Mouse (Mus musculus): Measurements from ENCODE around the gene Ttbk2. TPM values are rescaled to one million over a fixed set of nuclear protein-coding genes. Genes with fewer than 3 reads are reported as not detected.

The Ttbk2 gene
- total and polyA plus RNA-seq, 2 experiments, result 0.61 to 3.0 TPM

DNA sequence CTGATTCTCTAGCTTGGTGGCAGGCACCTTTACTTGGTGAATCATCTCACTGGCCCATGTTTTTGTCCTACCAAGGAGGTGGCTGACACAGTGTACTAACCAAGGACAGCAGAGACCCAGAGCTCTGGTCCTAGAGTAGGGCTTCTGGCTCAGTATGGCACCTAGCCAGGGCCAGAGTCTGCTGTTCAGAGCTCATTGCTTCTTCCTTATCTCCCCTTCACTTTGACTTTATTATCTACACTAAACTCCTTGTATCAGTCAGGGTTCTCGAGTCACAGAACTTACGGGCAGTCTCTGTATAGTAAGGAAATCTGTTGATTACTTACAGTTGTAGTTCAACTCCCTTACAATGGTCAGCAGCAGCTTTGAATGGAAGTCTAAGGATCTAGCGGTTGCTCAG lies 139.5 kb downstream of the Ttbk2 start:
- 76% methylated on average over 3 of the region's 3 CpGs for WGBS
- TF ChIP-seq POLR2A (IDR thresholded peaks at IDR 0.05; ENCODE audit: extremely low read depth, insufficient read depth, low read length) (no peak), CTCF (IDR thresholded peaks at IDR 0.05; ENCODE audit: low read depth, low read length) (no peak)
- Histone ChIP-seq H3K4me1 (ENCODE audit: control insufficient read depth, insufficient read depth, low read length) (no peaks in the 10 kb centered on the region), H3K27me3 (ENCODE audit: control insufficient read depth, insufficient read depth, low read length) (no peaks in the 10 kb centered on the region), H3K36me3 (ENCODE audit: control insufficient read depth, insufficient read depth, low read length) (peaks cover under 1% of the 10 kb centered on the region), H3K79me2 (ENCODE audit: control insufficient read depth, insufficient read depth, low read length) (no peaks in the 10 kb centered on the region), H3K4me3 (ENCODE audit: insufficient read depth, low read depth, low read length) (no peak overlapping the region), H3K9ac (ENCODE audit: low read depth, low read length) (no peak overlapping the region), H3K27ac (replicated peaks; ENCODE audit: insufficient read depth, low read depth, low read length) (no peak overlapping the region)
- DNase-seq (ENCODE audit: extremely low read depth, low read depth, low spot score), result no peak

DNA sequence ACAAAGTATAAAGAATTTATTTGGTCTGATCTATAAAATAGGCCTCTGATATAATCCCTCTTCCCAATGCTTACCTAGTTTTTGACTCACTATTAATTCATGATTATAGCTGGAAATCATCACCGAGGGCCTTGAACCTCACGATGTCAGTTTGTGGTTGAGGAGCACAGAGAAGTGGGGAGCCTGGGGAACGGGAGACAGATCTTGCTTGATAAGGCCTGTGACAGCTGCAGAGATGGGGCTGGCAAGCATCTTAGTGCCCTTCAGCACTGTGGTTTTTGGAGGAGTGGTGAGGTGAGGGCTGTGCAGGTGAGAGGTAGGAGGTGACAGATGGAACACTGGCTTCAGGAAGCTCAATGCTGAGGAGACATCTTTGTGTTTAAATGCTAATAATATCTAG lies 140.2 kb downstream of the Ttbk2 start:
- Histone ChIP-seq H3K27ac (replicated peaks; ENCODE audit: insufficient read depth, low read depth, low read length) (no peak overlapping the region), H3K4me1 (ENCODE audit: control insufficient read depth, insufficient read depth, low read length) (no peaks in the 10 kb centered on the region), H3K9ac (ENCODE audit: low read depth, low read length) (no peak overlapping the region), H3K36me3 (ENCODE audit: control insufficient read depth, insufficient read depth, low read length) (no peaks in the 10 kb centered on the region; the same call in 1 of the 2 replicates), H3K79me2 (ENCODE audit: control insufficient read depth, insufficient read depth, low read length) (no peaks in the 10 kb centered on the region), H3K27me3 (ENCODE audit: control insufficient read depth, insufficient read depth, low read length) (no peaks in the 10 kb centered on the region), H3K4me3 (ENCODE audit: insufficient read depth, low read depth, low read length) (no peak overlapping the region)
- no peak for DNase-seq (ENCODE audit: extremely low read depth, low read depth, low spot score)
- TF ChIP-seq CTCF (IDR thresholded peaks at IDR 0.05; ENCODE audit: low read depth, low read length) (no peak), POLR2A (IDR thresholded peaks at IDR 0.05; ENCODE audit: extremely low read depth, insufficient read depth, low read length) (no peak)
- WGBS, result 92% methylated on average over 3 of the region's 3 CpGs

DNA sequence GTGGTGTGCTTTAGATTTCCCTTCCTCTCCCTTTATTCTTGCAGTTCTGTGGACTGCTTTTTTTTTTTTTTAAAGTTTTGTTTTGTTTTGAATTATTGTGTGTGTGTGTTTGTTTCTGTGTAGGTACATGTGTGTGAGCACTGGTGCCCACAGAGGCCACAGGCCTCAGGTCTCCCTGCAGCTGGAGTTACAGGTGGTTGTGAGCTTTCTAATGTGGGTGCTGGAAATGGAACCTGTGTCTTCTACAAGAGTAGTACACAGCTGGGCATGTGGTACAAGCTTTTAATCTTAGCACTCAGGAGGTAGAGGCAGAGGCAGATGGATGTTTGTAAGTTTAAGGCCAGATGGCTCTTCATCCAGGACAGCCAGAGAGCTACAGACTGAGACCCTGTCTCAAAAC lies 143.4 kb downstream of the Ttbk2 start:
- DNase-seq (ENCODE audit: extremely low read depth, low read depth, low spot score), result no peak
- no peak for TF ChIP-seq POLR2A (IDR thresholded peaks at IDR 0.05; ENCODE audit: extremely low read depth, insufficient read depth, low read length)
- Histone ChIP-seq H3K36me3 (ENCODE audit: control insufficient read depth, insufficient read depth, low read length) (no peaks in the 10 kb centered on the region), H3K79me2 (ENCODE audit: control insufficient read depth, insufficient read depth, low read length) (no peaks in the 10 kb centered on the region), H3K9ac (ENCODE audit: low read depth, low read length) (no peak overlapping the region), H3K27ac (replicated peaks; ENCODE audit: insufficient read depth, low read depth, low read length) (no peak overlapping the region), H3K4me3 (ENCODE audit: insufficient read depth, low read depth, low read length) (no peak overlapping the region), H3K4me1 (ENCODE audit: control insufficient read depth, insufficient read depth, low read length) (no peaks in the 10 kb centered on the region), H3K27me3 (ENCODE audit: control insufficient read depth, insufficient read depth, low read length) (no peaks in the 10 kb centered on the region)

DNA sequence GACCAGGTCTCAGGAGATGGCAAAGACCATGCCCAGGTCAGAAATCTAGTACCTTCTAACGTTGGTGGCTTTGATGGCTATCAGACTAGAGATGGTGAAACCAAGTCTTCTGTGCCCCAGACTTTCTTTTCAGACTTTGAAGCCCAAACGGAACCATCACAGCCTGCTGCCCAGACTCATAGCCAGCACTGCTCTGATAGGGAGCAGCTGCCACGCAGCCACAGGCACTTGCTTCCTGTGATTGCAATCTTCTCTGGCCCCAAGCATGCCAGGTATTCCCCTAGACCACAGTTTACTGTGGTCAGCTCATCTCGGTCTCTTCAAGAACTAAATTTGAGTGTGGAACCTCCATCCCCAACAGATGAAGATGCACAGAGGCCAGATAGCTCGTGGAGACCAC lies 147.7 kb downstream of the Ttbk2 start:
- no peaks in the 10 kb centered on the region for H3K79me2 ChIP-seq (ENCODE audit: control insufficient read depth, insufficient read depth, low read length)
- H3K27me3 ChIP-seq (ENCODE audit: control insufficient read depth, insufficient read depth, low read length), result no peaks in the 10 kb centered on the region
- no peak for DNase-seq (ENCODE audit: extremely low read depth, low read depth, low spot score)
- no peaks in the 10 kb centered on the region for H3K4me1 ChIP-seq (ENCODE audit: control insufficient read depth, insufficient read depth, low read length)
- H3K4me3 ChIP-seq (ENCODE audit: insufficient read depth, low read depth, low read length), result no peak overlapping the region
- H3K36me3 ChIP-seq (ENCODE audit: control insufficient read depth, insufficient read depth, low read length), result no peaks in the 10 kb centered on the region
- no peak overlapping the region for H3K27ac ChIP-seq (replicated peaks; ENCODE audit: insufficient read depth, low read depth, low read length)
- H3K9ac ChIP-seq (ENCODE audit: low read depth, low read length), result no peak overlapping the region
- 75% methylated on average over 5 of the region's 5 CpGs for WGBS
- TF ChIP-seq CTCF (IDR thresholded peaks at IDR 0.05; ENCODE audit: low read depth, low read length) (no peak), POLR2A (IDR thresholded peaks at IDR 0.05; ENCODE audit: extremely low read depth, insufficient read depth, low read length) (no peak)

DNA sequence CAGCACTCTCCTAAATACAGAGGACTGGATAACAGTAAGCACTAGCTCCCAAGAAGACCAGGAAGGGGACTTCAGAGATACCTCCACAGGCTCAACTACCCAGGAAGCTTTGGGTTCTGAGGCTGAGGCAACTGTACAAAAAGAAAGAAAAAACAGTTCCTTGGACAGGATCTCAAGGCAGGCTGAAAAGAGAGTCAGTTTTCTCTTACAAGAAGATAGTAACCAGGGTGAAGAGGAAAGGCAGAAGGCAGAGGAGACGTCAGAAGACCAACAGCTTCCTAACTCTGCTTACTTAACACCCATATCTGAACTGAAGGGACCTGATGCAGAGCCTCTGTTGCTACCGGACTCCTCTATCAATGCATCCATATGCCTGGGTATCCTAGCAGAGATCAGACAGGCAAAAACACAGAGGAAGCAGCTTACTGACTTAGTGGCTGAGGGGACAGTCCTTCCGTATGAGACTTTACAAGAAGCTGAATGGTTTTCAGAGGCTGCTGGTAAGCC lies 150.0 kb downstream of the Ttbk2 start:
- WGBS, result 90% methylated on average over 3 of the region's 3 CpGs

DNA sequence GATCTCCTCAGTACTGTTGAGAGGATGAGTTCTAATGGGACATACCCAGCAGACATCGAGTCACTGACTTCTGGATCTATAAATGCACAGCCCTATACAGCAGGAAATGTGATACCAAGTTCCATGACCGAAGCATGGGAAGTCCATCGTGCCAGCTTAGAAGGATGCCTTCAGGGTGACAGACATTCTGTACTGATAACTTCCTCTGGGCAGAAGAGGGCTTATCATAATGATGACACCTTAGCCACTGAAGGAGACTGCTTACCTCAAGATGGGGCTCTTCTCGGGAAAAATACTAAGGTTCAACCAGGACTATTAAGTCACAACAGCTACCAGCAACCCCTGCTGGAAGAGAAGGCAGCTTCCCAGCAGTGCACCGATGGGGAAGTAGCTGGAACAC lies 152.6 kb downstream of the Ttbk2 start:
- no peaks in the 10 kb centered on the region for H3K79me2 ChIP-seq (ENCODE audit: control insufficient read depth, insufficient read depth, low read length)
- H3K9ac ChIP-seq (ENCODE audit: low read depth, low read length), result no peak overlapping the region
- H3K36me3 ChIP-seq (ENCODE audit: control insufficient read depth, insufficient read depth, low read length), result no peaks in the 10 kb centered on the region
- TF ChIP-seq CTCF (IDR thresholded peaks at IDR 0.05; ENCODE audit: low read depth, low read length), result no peak
- no peak for TF ChIP-seq POLR2A (IDR thresholded peaks at IDR 0.05; ENCODE audit: extremely low read depth, insufficient read depth, low read length)
- WGBS, result 86% methylated on average over 5 of the region's 5 CpGs
- no peak for DNase-seq (ENCODE audit: extremely low read depth, low read depth, low spot score)
- H3K27me3 ChIP-seq (ENCODE audit: control insufficient read depth, insufficient read depth, low read length), result no peaks in the 10 kb centered on the region
- no peak overlapping the region for H3K27ac ChIP-seq (replicated peaks; ENCODE audit: insufficient read depth, low read depth, low read length)
- H3K4me3 ChIP-seq (ENCODE audit: insufficient read depth, low read depth, low read length), result no peak overlapping the region
- H3K4me1 ChIP-seq (ENCODE audit: control insufficient read depth, insufficient read depth, low read length), result no peaks in the 10 kb centered on the region

More for the DNA sequence above, 150.0 kb downstream of the Ttbk2 start:
- H3K4me1 ChIP-seq (ENCODE audit: control insufficient read depth, insufficient read depth, low read length), result no peaks in the 10 kb centered on the region
- no peak overlapping the region for H3K4me3 ChIP-seq (ENCODE audit: insufficient read depth, low read depth, low read length)
- H3K36me3 ChIP-seq (ENCODE audit: control insufficient read depth, insufficient read depth, low read length), result no peaks in the 10 kb centered on the region
- no peak overlapping the region for H3K9ac ChIP-seq (ENCODE audit: low read depth, low read length)
- no peak for DNase-seq (ENCODE audit: extremely low read depth, low read depth, low spot score)
- no peak overlapping the region for H3K27ac ChIP-seq (replicated peaks; ENCODE audit: insufficient read depth, low read depth, low read length)
- H3K27me3 ChIP-seq (ENCODE audit: control insufficient read depth, insufficient read depth, low read length), result no peaks in the 10 kb centered on the region
- TF ChIP-seq POLR2A (IDR thresholded peaks at IDR 0.05; ENCODE audit: extremely low read depth, insufficient read depth, low read length), result no peak
- no peak for TF ChIP-seq CTCF (IDR thresholded peaks at IDR 0.05; ENCODE audit: low read depth, low read length)
- H3K79me2 ChIP-seq (ENCODE audit: control insufficient read depth, insufficient read depth, low read length), result no peaks in the 10 kb centered on the region

Other genes starting within 250 kb of the Ttbk2 start
- gene Haus2, start 241.2 kb downstream of the Ttbk2 start, total RNA-seq (2014; rRNA removed), result 8.2 and 8.7 TPM in 2 replicates
- gene Haus2, start 241.2 kb downstream of the Ttbk2 start, polyA plus RNA-seq (2012; rRNA removed), result 1.8 and 2.2 TPM in 2 replicates
- 8.7 and 10.1 TPM in 2 replicates for gene Lrrc57, start 241.1 kb downstream of the Ttbk2 start, total RNA-seq (2014; rRNA removed)
- 6.3 and 7.0 TPM in 2 replicates for gene Lrrc57, start 241.1 kb downstream of the Ttbk2 start, polyA plus RNA-seq (2012; rRNA removed)
- 3.3 and 4.4 TPM in 2 replicates for gene Stard9, start 221.5 kb downstream of the Ttbk2 start, total RNA-seq (2014; rRNA removed)
- 0.78 and 1.4 TPM in 2 replicates for gene Stard9, start 221.5 kb downstream of the Ttbk2 start, polyA plus RNA-seq (2012; rRNA removed)
- 3.4 and 3.7 TPM in 2 replicates for gene Cdan1, start 476 bp downstream of the Ttbk2 start, total RNA-seq (2014; rRNA removed)
- 7.7 and 8.6 TPM in 2 replicates for gene Cdan1, start 476 bp downstream of the Ttbk2 start, polyA plus RNA-seq (2012; rRNA removed)
- gene Ubr1, start 120.1 kb upstream of the Ttbk2 start, total RNA-seq (2014; rRNA removed), result 16.1 and 19.1 TPM in 2 replicates
- gene Ubr1, start 120.1 kb upstream of the Ttbk2 start, polyA plus RNA-seq (2012; rRNA removed), result 10.2 and 14.4 TPM in 2 replicates
- gene Tmem62, start 126.4 kb upstream of the Ttbk2 start, total RNA-seq (2014; rRNA removed), result 13.6 and 17.7 TPM in 2 replicates
- 7.4 and 8.0 TPM in 2 replicates for gene Tmem62, start 126.4 kb upstream of the Ttbk2 start, polyA plus RNA-seq (2012; rRNA removed)
- gene Ccndbp1, start 157.8 kb upstream of the Ttbk2 start, total RNA-seq (2014; rRNA removed), result 13.7 and 13.8 TPM in 2 replicates
- gene Ccndbp1, start 157.8 kb upstream of the Ttbk2 start, polyA plus RNA-seq (2012; rRNA removed), result 10.1 and 12.5 TPM in 2 replicates
- not detected in 2 replicates for gene Epb42, start 186.5 kb upstream of the Ttbk2 start, total RNA-seq (2014; rRNA removed)
- gene Epb42, start 186.5 kb upstream of the Ttbk2 start, polyA plus RNA-seq (2012; rRNA removed), result 0.10 TPM in 1 of 2 replicates, not detected in the other
- not detected in 2 replicates for gene Tgm5, start 235.2 kb upstream of the Ttbk2 start, total RNA-seq (2014; rRNA removed)
- gene Tgm5, start 235.2 kb upstream of the Ttbk2 start, polyA plus RNA-seq (2012; rRNA removed), result not detected in 2 replicates